Mouse (Mus musculus) MEL (cell line): ENCODE results near the gene Qtrt1.
A peak's percentile ranks its signal among the peaks of the same experiment; 100 is the strongest.

Experiments used
- BHLHE40 ChIP-seq: IDR thresholded peaks from 2 replicates; pipeline ENCODE4 v1.6.1; 2012; ENCODE audit warnings: low read depth, mild to moderate bottlenecking, inconsistent platforms, low read length, improper control_type of control experiment, borderline replicate concordance
- CTCF ChIP-seq, 3 experiments: IDR thresholded peaks in 2 of 3; conservative IDR thresholded peaks in 1 of 3; 2 replicates each; pipeline ENCODE4 v1.5.1; 2011 to 2012; ENCODE audit warnings: low read length in 3 of 3, low read depth in 2 of 3, mild to moderate bottlenecking in 2 of 3, improper control_type of control experiment in 1 of 3, inconsistent platforms in 1 of 3, mixed read lengths in 1 of 3, moderate library complexity in 1 of 3; ENCODE audit not compliant: control insufficient read depth in 1 of 3, insufficient read depth in 1 of 3, poor library complexity in 1 of 3, severe bottlenecking in 1 of 3
- E2F4 ChIP-seq: IDR thresholded peaks from 2 replicates; pipeline ENCODE4 v1.6.1; 2011; ENCODE audit warnings: low read depth, low read length, improper control_type of control experiment, borderline replicate concordance
- ELF1 ChIP-seq: IDR thresholded peaks from 2 replicates; pipeline ENCODE4 v1.6.1; 2014; ENCODE audit warnings: low read depth, mild to moderate bottlenecking, inconsistent platforms, low read length, improper control_type of control experiment, moderate library complexity
- EP300 ChIP-seq, 2 experiments: IDR thresholded peaks; 2 replicates each; pipeline ENCODE4 v1.6.1; 2011; ENCODE audit warnings: improper control_type of control experiment in 2 of 2, low read length in 2 of 2, low read depth in 1 of 2, mild to moderate bottlenecking in 1 of 2
- ETS1 ChIP-seq: IDR thresholded peaks from 2 replicates; pipeline ENCODE4 v1.6.1; 2012; ENCODE audit warnings: low read depth, mild to moderate bottlenecking, inconsistent platforms, low read length, improper control_type of control experiment, moderate library complexity
- HCFC1 ChIP-seq: IDR thresholded peaks from 2 replicates; pipeline ENCODE4 v1.6.1; 2012; ENCODE audit warnings: low read depth, mild to moderate bottlenecking, inconsistent platforms, low read length, improper control_type of control experiment, moderate library complexity
- MAX ChIP-seq: IDR thresholded peaks from 2 replicates; pipeline ENCODE4 v1.6.1; 2011; ENCODE audit warnings: low read length, improper control_type of control experiment
- MEF2A ChIP-seq: IDR thresholded peaks from 2 replicates; pipeline ENCODE4 v1.6.1; 2014; ENCODE audit warnings: low read depth, mild to moderate bottlenecking, inconsistent platforms, low read length, improper control_type of control experiment; ENCODE audit not compliant: poor library complexity, insufficient replicate concordance, severe bottlenecking; ENCODE audit errors: extremely low read depth
- MYC ChIP-seq: IDR thresholded peaks from 2 replicates; pipeline ENCODE4 v1.6.1; 2011; ENCODE audit warnings: low read depth, mild to moderate bottlenecking, low read length, improper control_type of control experiment, moderate library complexity
- POLR2A ChIP-seq, 2 experiments: IDR thresholded peaks; 2 replicates each; pipeline ENCODE4 v1.6.1; 2011 to 2012; ENCODE audit warnings: low read length in 2 of 2, mild to moderate bottlenecking in 2 of 2, control low read depth in 1 of 2, improper control_type of control experiment in 1 of 2, low read depth in 1 of 2, moderate library complexity in 1 of 2; ENCODE audit not compliant: control insufficient read depth in 1 of 2, insufficient read depth in 1 of 2, poor library complexity in 1 of 2
- POLR2AphosphoS2 ChIP-seq: IDR thresholded peaks from 2 replicates; pipeline ENCODE4 v1.6.1; 2011; ENCODE audit warnings: low read length, improper control_type of control experiment
- USF1 ChIP-seq: IDR thresholded peaks from 2 replicates; pipeline ENCODE4 v1.6.1; 2014; ENCODE audit warnings: low read depth, mild to moderate bottlenecking, inconsistent platforms, low read length, improper control_type of control experiment, moderate library complexity

GRCm38 (mm10) chr9:21453459-21453858 lies 41.8 kb downstream of the Qtrt1 start:
- no peak for TF ChIP-seq CTCF (IDR thresholded peaks at IDR 0.05 in 2 of 3, conservative IDR thresholded peaks at IDR 0.05 in 1 of 3; ENCODE audit: control insufficient read depth in 1 of 3, insufficient read depth in 1 of 3, low read depth in 2 of 3, low read length in 3 of 3, poor library complexity in 1 of 3, severe bottlenecking in 1 of 3)
- TF ChIP-seq E2F4: no peak
- no peak for TF ChIP-seq POLR2A (IDR thresholded peaks at IDR 0.05; ENCODE audit: control insufficient read depth in 1 of 2, insufficient read depth in 1 of 2, low read depth in 1 of 2, low read length in 2 of 2, poor library complexity in 1 of 2)
- no peak for TF ChIP-seq ETS1
- TF ChIP-seq EP300 (IDR thresholded peaks at IDR 0.05; ENCODE audit: low read depth in 1 of 2, low read length in 2 of 2): no peak
- TF ChIP-seq MAX: no peak
- TF ChIP-seq ELF1: 0 out of 2 replicates have a peak, but pooled peaks have one; percentile 25
- TF ChIP-seq POLR2AphosphoS2: no peak; the same call in 1 of the 2 replicates
- TF ChIP-seq MEF2A: no peak
- TF ChIP-seq USF1: no peak
- TF ChIP-seq BHLHE40: no peak
- TF ChIP-seq MYC: no peak; the same call in 1 of the 2 replicates
- no peak for TF ChIP-seq HCFC1
